Mouse (Mus musculus): ENCODE results near the gene Nup98.

DNA sequence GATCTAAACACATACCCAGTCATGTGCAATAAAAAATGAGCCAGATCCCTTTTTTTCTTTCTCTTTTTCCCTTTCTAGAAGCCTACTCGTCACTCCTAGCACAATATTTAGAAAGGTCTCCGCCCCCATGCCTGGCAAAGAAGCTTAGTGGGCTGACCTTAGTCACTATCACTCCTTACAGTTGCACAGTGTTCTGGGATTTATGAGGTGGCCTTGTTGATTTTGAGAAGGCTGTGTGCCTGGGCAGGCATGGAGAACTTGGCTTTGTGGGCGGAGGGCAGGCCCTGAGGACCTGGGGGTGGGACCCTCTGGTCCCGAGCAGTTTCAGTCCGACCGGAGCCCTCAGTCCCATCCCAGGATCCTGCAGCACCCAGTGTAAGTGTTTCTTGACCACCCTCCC lies 19.8 kb upstream of the Nup98 start:
- TF ChIP-seq CTCF (IDR thresholded peaks at IDR 0.05; ENCODE audit: borderline replicate concordance, extremely low read depth, insufficient read depth, insufficient read length) (no peak), POLR2A (IDR thresholded peaks at IDR 0.05; ENCODE audit: borderline replicate concordance, extremely low read depth, insufficient read depth, insufficient read length, poor library complexity, severe bottlenecking) (no peak)

Measured in brain, embryonic 14.5 days (tissue).